Mouse (Mus musculus) forebrain, embryonic 10.5 days (tissue): ENCODE measurements around the gene Spry2. TPM values are rescaled to one million over a fixed set of nuclear protein-coding genes. Genes with fewer than 3 reads are reported as not detected.

Source experiments
- DNase-seq: peaks from one replicate; pipeline ENCODE4 v3.0.0-alpha.2; 2017; ENCODE audit warnings: low spot score; ENCODE audit errors: extremely low spot score
- H3K27ac ChIP-seq: fragments of 300-500 bp; sonication (generic); 2 replicates; pipeline ENCODE4 v1.5.1; 2016; ENCODE audit warnings: mild to moderate bottlenecking
- H3K27me3 ChIP-seq: fragments of 300-500 bp; sonication (generic); 2 replicates; pipeline ENCODE4 v1.6.1; 2016; ENCODE audit warnings: mild to moderate bottlenecking; ENCODE audit not compliant: poor library complexity, severe bottlenecking
- H3K36me3 ChIP-seq: fragments of 300-500 bp; sonication (generic); replicated peaks from 2 replicates; pipeline ENCODE4 v1.6.1; 2016; ENCODE audit warnings: mild to moderate bottlenecking, moderate library complexity
- H3K4me1 ChIP-seq: fragments of 300-500 bp; sonication (generic); 2 replicates; pipeline ENCODE4 v1.6.1; 2016
- H3K4me3 ChIP-seq: fragments of 300-500 bp; sonication (generic); 2 replicates; pipeline ENCODE4 v1.5.1; 2016; ENCODE audit warnings: mild to moderate bottlenecking, moderate library complexity
- H3K9me3 ChIP-seq: fragments of 300-500 bp; sonication (generic); 2 replicates; pipeline ENCODE4 v1.6.1; 2016; ENCODE audit warnings: mild to moderate bottlenecking, moderate library complexity
- WGBS: fragments of 180-500 bp; shearing (Covaris S2); methylation state at CpG from one replicate; pipeline ENCODE4 v1.1.7; 2016; 5-methylcytosine and 5-hydroxymethylcytosine counted together
- polyA plus RNA-seq: library from polyadenylated mRNA; unstranded; fragments of >200 nt; fragmentation: Nextera tagmentation; extraction: Ambion mirVana; gene quantifications from 2 replicates; pipeline ENCODE4 v1.2.1, GENCODE M21; 2016

The Spry2 gene
- polyA plus RNA-seq, 1 experiment from 2014 or later: 27.6 TPM

DNA sequence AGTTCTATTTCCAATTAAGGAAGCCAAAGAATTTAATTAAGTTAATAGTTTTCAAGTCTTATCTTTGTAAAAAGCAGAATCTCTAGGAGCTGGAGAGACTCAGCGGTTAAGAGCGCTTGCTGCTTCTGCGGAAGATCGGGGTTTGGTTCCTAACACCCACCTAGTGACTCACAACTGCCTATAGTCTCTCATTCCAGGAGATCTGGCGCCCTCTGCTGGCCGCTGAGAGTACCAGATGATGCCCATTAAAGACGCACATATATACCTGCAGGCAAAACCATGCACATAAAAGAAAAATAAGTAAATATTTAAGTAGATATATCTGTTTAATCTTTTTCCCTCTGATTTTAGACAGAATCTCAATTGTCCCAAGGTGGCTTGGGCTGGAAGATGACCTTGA, 6.2 kb upstream of the Spry2 start:
- Histone ChIP-seq H3K36me3 (no peaks in the 10 kb centered on the region), H3K27me3 (peaks cover 20% of the 10 kb centered on the region), H3K4me3 (no peak overlapping the region), H3K4me1 (peaks cover 16% of the 10 kb centered on the region), H3K27ac (no peak overlapping the region), H3K9me3 (peaks cover 3% of the 10 kb centered on the region)
- no peak for DNase-seq
- 80% methylated on average over 7 of the region's 7 CpGs for WGBS

DNA sequence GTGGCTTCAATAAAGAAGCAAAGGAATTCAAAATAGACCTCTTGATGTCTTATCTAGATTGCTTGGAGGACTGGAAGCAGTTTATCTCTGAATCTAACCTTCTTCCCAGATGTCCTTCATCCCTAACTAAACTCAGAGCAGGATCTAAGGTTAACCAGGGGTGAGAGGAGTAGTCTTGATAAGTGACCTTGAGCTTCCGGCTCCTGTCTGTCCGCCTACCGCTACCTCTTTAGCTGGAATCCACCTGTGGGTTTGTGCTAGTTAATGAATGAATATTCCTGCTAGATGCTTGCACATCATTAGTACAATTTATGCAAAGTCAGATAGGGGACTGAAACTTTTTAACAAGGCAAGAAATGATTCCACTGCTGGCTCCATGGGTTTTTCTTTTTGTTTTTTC, 4.2 kb upstream of the Spry2 start:
- Histone ChIP-seq H3K27ac (no peak overlapping the region), H3K4me1 (peaks cover 16% of the 10 kb centered on the region), H3K27me3 (peaks cover 20% of the 10 kb centered on the region), H3K9me3 (peaks cover 3% of the 10 kb centered on the region), H3K4me3 (no peak overlapping the region), H3K36me3 (no peaks in the 10 kb centered on the region)
- 85% methylated on average over 3 of the region's 3 CpGs for WGBS
- no peak for DNase-seq

DNA sequence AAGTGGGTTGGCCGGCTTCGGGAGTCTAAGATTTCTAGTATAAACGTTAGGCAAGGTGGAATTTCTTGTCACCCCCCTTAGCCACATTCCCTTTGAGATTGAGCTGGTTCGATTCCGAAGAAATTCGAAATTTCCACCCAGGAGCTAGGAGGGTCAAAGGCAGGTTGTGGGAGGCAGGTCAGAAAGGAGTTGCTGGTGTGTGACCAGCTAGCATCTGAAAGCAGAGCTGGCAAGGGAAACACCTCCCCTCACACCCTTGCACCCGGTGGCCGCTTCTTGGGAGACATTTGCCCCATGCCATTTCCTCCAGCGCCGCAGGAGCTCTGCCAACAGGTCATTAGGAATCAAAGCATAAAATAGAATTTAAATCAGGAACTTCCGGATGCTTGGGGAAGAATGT, 2.5 kb upstream of the Spry2 start:
- H3K27me3 ChIP-seq: peaks cover 20% of the 10 kb centered on the region
- H3K4me1 ChIP-seq: peaks cover 22% of the 10 kb centered on the region
- peak overlapping the region; percentile 84 for H3K4me3 ChIP-seq
- peaks cover 3% of the 10 kb centered on the region for H3K9me3 ChIP-seq
- H3K27ac ChIP-seq: peak overlapping the region; percentile 96
- 2% methylated on average over 11 of the region's 11 CpGs for WGBS
- DNase-seq: peak; percentile 23
- no peaks in the 10 kb centered on the region for H3K36me3 ChIP-seq

DNA sequence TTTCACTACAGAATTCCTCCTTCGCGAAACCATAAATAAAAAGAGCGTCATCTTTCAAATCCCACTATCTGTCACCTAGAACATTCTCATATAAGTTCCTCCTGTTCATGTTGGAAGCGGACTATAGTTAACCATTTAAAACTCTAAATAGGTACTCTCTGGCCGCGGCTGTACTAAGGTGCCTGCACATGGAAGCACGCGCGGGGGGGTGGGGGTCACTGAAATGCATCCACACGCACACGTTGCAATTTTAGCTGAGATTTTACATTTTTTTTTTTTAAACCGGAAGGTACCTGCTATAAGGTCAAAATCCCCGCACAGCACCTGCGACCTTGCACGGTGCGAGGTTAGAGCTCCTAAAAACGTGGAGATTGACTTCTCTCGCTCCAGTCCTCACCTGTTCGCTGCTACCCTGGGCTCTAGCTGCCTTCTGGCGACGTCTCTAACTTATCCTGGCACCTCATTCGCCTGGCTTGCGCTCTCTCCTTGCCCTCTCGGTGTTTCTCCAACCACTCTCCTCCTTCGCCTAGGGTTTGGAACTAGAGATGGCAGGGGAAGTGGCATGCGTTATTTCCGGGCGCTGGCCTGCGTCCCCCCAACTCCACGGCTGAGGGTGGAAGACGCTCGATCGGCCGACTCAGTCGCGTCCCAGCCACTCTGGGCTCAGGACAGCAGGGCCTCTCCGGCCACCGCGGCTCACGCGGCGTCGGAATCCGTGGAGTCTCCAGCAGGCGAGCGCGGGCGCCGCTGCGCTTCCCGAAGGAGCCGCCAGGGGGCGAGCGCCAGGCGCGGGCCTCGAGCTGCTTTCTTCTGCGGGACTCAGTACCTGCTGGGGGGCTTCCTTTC, 1.9 kb upstream of the Spry2 start:
- peak overlapping the region; percentile 96 for H3K27ac ChIP-seq
- peaks cover 28% of the 10 kb centered on the region for H3K4me1 ChIP-seq
- H3K27me3 ChIP-seq: peaks cover 24% of the 10 kb centered on the region
- peaks cover 3% of the 10 kb centered on the region for H3K9me3 ChIP-seq
- DNase-seq: peak; percentile 85
- peak overlapping the region; percentile 84 for H3K4me3 ChIP-seq
- peaks cover 2% of the 10 kb centered on the region for H3K36me3 ChIP-seq
- WGBS: under 1% methylated on average over 58 of the region's 58 CpGs

DNA sequence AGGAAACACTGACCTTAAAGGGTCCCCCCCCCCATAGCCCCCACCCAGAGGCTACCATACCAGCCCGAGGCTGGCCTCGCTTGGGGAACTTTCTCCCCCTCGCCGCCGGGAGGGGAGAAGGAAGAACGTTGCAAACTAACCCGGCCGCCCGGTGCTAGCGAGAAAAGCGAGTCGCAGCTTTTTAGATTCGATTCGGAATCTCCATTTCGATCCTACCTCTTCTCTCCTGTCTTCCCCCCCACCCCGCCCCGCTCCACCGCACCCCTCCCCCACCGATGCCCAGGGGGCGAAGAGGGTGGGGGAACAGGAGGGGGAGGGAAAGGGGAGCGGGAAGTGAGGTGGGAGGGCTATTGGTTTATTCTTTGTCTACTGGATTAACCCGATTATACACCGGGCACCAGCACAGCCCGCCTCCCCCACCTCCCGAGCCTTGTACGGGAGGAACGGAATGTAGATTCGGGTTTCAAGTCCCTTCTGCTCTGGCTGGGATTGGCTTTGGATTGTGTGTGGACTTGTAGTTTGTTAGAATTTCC, 1.0 kb upstream of the Spry2 start:
- peaks cover 37% of the 10 kb centered on the region for H3K4me1 ChIP-seq
- peak overlapping the region; percentile 96 for H3K27ac ChIP-seq
- WGBS: 0% methylated on average over 28 of the region's 28 CpGs
- H3K27me3 ChIP-seq: peaks cover 32% of the 10 kb centered on the region
- peaks cover 3% of the 10 kb centered on the region for H3K9me3 ChIP-seq
- H3K36me3 ChIP-seq: peaks cover 10% of the 10 kb centered on the region
- H3K4me3 ChIP-seq: peak overlapping the region; percentile 84
- DNase-seq: peak; percentile 83

DNA sequence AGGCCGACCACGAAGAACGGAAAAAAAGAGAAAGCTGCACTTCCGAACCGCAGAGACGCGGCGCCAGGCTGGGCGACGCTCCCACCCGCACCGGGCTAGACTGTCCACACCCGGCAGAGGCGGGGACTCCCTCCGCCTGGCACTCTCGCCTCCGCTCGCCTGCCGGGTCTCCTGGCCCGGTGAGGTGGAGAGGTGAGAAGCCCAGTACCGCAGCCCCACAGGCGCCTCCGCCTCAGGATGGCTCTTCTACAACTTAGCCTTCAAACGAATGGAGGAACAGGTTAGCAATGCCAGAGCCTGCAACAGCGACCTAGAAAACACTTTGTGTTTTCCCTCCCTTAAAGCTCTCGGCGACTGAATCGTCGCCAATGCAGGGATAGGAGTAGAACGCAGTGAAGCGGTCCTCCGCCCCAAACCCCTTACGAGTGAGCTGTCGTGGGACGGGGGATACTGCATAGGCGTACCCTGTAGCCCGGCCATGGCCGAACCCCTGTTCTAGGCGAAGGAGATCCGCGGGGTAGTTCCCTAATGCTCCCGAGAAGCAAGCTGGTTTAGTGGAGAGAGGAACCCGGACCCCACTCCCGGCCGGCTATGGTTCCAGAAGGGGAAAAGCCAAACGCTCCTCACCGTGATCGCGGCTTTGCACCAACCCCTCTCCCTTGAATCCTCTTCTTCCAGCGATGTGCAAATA, 513 bp downstream of the Spry2 start:
- Histone ChIP-seq H3K27ac (peak overlapping the region; percentile 96), H3K9me3 (no peaks in the 10 kb centered on the region), H3K36me3 (peaks cover 19% of the 10 kb centered on the region), H3K4me3 (peak overlapping the region; percentile 84), H3K4me1 (peaks cover 43% of the 10 kb centered on the region), H3K27me3 (peaks cover 34% of the 10 kb centered on the region)
- under 1% methylated on average over 50 of the region's 50 CpGs for WGBS
- DNase-seq: peak; percentile 61

DNA sequence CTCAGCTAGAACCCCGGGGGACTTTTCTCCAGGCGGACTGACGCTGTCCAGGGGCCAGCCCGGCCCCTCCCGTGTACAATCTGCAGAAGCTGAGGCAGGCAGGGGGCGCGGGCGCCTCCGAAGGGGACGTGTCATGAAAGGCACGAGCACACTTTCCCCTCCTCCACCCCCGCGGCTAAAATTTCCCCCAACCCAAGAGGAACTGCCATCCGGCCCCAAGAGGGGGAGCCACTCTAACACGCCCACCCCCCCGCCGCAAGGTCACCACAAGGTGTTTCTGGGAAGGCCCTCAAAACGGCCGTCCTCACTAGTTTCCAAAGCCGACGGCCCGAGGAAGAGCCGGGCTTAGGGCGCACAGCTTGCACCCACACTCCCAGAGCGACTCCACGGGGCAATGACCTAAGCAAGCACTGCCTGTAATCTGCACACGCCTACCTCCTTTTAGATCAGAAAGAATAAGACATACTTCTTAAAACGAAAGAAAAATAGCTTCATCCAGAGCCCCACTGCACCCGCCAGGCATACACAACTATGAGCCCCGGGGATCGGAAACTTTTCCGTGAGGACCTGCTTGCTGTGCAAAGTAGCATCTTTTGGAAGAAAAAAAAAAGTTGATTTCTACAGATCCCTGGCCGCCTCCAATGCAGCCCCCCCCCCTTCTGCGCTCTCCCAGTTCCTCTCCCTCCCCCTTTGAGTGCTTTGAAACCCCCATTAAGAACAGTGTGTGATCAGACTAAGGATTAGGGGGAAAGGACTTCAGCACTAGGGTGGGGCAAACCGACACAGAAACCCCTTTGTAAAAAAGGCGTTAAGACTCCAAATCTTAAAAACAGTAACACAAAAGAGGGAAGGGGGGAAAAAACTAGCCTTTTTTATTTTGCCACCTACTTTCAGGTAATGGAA, 1.4 kb downstream of the Spry2 start:
- no peaks in the 10 kb centered on the region for H3K9me3 ChIP-seq
- peak; percentile 67 for DNase-seq
- under 1% methylated on average over 36 of the region's 36 CpGs for WGBS
- peaks cover 26% of the 10 kb centered on the region for H3K27me3 ChIP-seq
- H3K27ac ChIP-seq: peak overlapping the region; percentile 96
- H3K36me3 ChIP-seq: peaks cover 21% of the 10 kb centered on the region
- H3K4me3 ChIP-seq: peak overlapping the region; percentile 84
- H3K4me1 ChIP-seq: peaks cover 50% of the 10 kb centered on the region

DNA sequence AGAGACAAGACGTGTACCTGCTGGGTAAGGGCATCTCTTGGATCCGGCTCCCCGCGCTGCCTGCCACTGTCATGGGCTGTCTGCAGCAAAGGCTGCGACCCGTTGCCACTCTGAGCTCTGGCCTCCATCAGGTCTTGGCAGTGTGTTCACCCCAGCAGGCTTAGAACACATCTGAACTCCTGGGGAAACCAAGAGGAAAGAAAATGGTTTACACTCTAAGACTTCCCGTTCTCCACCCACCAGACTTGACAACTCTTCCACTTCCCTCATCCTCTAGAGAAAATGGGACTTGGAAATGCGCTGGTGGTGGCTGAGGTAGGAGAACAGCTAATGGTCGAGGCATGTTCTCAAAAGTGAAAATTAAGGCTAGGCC, 3.0 kb downstream of the Spry2 start:
- Histone ChIP-seq H3K4me3 (peak overlapping the region; percentile 84), H3K9me3 (no peaks in the 10 kb centered on the region), H3K36me3 (peaks cover 23% of the 10 kb centered on the region), H3K4me1 (peaks cover 39% of the 10 kb centered on the region), H3K27ac (peak overlapping the region; percentile 8), H3K27me3 (peaks cover 14% of the 10 kb centered on the region)
- peak; percentile 29 for DNase-seq
- WGBS: 32% methylated on average over 9 of the region's 9 CpGs

DNA sequence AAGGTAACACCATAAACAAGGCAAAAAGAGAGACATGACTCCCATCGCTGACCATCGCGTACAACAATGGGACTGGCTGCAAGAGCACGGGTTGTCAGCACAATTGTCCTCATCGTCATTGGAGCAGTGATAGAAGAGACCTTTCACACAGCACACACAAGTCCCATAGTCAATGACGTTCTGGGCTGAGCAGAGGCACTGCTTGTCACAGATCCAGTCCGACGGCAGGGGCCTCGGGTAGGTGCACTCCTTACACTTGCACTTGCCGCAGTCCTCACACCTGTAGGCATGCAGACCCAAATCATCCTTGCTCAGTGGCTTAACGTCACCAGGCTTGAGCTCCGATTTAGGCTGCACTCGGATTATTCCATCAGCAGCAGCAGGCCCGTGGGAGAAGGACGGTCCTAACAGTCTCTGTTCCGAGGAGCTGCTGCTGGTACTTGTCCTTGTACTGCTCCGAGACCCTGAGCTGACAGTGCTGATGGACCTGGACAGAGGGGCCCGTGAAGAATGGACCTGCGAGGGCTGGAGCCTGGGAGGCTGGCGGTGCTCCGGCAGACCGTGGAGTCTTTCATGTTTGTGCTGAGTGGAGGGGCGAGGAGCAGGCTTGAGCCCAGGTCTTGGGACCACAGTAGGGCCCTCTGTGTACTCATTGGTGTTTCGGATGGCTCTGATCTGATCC, 3.5 kb downstream of the Spry2 start:
- DNase-seq: no peak
- Histone ChIP-seq H3K4me3 (peak overlapping the region; percentile 84), H3K27me3 (peaks cover 14% of the 10 kb centered on the region), H3K4me1 (peaks cover 34% of the 10 kb centered on the region), H3K36me3 (peaks cover 23% of the 10 kb centered on the region), H3K27ac (peak overlapping the region; percentile 8), H3K9me3 (no peaks in the 10 kb centered on the region)
- WGBS: 63% methylated on average over 24 of the region's 24 CpGs

DNA sequence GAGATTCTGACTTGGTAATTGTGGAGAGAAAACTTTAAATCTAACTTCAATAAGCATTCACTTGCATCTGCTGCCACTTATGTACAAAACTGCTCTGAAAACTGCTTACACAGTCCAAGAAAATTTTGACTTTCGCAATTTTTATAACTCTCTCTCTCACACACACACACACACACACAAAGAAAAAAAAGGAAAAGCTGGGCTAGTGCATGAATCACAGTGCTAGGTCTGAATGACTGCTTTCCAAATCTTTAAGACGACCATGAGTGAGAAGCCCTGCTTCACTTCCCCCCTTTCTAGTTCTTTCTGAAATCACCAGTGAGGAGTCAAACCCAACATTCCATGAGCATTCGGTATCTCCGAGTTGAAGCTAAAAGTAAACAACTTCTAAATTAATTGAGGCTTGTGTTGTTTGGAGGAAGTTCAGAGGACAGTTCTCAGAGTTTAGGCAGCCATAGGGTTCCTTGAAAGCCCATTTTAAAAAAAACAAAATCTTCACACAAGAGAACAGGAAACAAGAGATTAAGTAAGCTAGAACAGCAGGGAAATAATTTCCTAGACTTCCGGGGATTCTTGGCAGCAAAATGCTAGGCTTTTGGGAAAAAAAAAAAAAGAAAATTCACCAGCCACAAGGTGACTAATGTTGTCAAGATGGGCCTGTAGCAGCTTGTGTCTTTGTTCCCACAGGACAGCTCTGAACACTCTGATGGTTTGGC, 5.9 kb downstream of the Spry2 start:
- WGBS: 60% methylated on average over 5 of the region's 5 CpGs
- DNase-seq: no peak
- peaks cover 23% of the 10 kb centered on the region for H3K36me3 ChIP-seq
- H3K27ac ChIP-seq: no peak overlapping the region
- no peak overlapping the region for H3K4me3 ChIP-seq
- H3K9me3 ChIP-seq: no peaks in the 10 kb centered on the region
- H3K4me1 ChIP-seq: peaks cover 34% of the 10 kb centered on the region
- H3K27me3 ChIP-seq: peaks cover 14% of the 10 kb centered on the region

DNA sequence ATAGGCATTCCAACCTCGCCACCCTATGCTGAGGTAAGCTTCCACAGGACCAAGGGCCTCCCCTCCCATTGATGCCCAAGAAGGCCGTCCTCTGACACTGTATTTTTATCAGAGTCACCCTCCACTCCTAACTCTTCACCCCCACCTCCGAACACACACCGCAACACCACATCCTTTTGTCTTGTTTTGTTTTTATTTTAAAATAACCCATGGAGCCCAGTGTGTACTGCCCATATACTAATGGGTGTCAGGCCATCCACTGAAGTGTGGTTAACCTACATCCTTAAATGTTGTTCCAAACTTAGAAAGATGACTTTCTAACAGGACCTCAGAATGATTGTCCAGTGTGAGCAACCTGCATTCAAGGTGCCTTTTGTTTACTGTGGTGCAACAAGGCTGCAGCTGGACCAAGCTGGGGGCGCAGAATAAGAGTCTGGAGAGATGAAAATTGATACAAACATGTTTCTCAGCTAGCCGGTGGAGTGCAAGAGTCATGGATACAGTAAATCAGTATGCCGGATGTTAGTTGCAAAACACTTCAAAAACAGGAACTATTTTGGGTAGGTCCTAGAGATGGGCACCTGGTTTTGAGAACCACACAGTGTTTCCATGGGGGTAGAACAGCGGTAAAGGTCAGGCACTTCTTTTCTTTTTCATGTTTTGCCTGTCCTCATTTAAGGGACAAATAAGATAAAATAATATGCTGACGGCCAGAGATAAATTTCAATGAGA, 9.8 kb downstream of the Spry2 start:
- H3K27ac ChIP-seq: no peak overlapping the region
- DNase-seq: no peak
- H3K9me3 ChIP-seq: no peaks in the 10 kb centered on the region
- no peak overlapping the region for H3K4me3 ChIP-seq
- 95% methylated on average over 9 of the region's 9 CpGs for WGBS
- H3K4me1 ChIP-seq: peaks cover 13% of the 10 kb centered on the region; the same call in 1 of the 2 replicates
- peaks cover 11% of the 10 kb centered on the region for H3K27me3 ChIP-seq
- H3K36me3 ChIP-seq: peaks cover 11% of the 10 kb centered on the region
